Mouse (Mus musculus) regulatory T cell (primary cell): ENCODE results near the gene Pde11a.

ENCODE experiments used
- in situ Hi-C: fragments of 300-600 bp; cut with MboI, MseI; formaldehyde crosslinking; loops from one replicate; pipeline ENCODE4 v1.15.1; 2025; ENCODE audit warnings: high pct_unique_total_duplicates

Gene Pde11a

GRCm38 (mm10) chr2:76058661-76059467, 279.7 kb downstream of the Pde11a start:
- in situ Hi-C loops = no loop called here

- in situ Hi-C loops = no loop called here
Observed at GRCm38 (mm10) chr2:76057555-76057954, 281.0 kb downstream of the Pde11a start.

GRCm38 (mm10) chr2:76053748-76054331, 284.7 kb downstream of the Pde11a start:
- in situ Hi-C loops = no loop called here

GRCm38 (mm10) chr2:76052897-76053505, 285.6 kb downstream of the Pde11a start:
- in situ Hi-C loops = no loop called here

- in situ Hi-C loops = no loop called here
Observed at GRCm38 (mm10) chr2:76051385-76051784, 287.2 kb downstream of the Pde11a start.

GRCm38 (mm10) chr2:76050911-76051310, 287.7 kb downstream of the Pde11a start:
- in situ Hi-C loops = no loop called here

- in situ Hi-C loops = no loop called here
Observed at GRCm38 (mm10) chr2:76050092-76050491, 288.5 kb downstream of the Pde11a start.

GRCm38 (mm10) chr2:76049529-76049928, 289.0 kb downstream of the Pde11a start:
- in situ Hi-C loops = no loop called here

- in situ Hi-C loops = no loop called here
Observed at GRCm38 (mm10) chr2:76047740-76048139, 290.8 kb downstream of the Pde11a start.

- in situ Hi-C loops = no loop called here
Observed at GRCm38 (mm10) chr2:76042210-76042609, 296.4 kb downstream of the Pde11a start.

GRCm38 (mm10) chr2:76040116-76040515, 298.5 kb downstream of the Pde11a start:
- in situ Hi-C loops = no loop called here

GRCm38 (mm10) chr2:76030080-76030479, 308.5 kb downstream of the Pde11a start:
- in situ Hi-C loops = no loop called here

GRCm38 (mm10) chr2:76029081-76029901, 309.3 kb downstream of the Pde11a start:
- in situ Hi-C loops = no loop called here

- in situ Hi-C loops = no loop called here
Observed at GRCm38 (mm10) chr2:76016890-76017289, 321.7 kb downstream of the Pde11a start.

- in situ Hi-C loops = no loop called here
Observed at GRCm38 (mm10) chr2:76016136-76016535, 322.4 kb downstream of the Pde11a start.

GRCm38 (mm10) chr2:76015460-76015859, 323.1 kb downstream of the Pde11a start:
- in situ Hi-C loops = no loop called here

- in situ Hi-C loops = no loop called here
Observed at GRCm38 (mm10) chr2:76014659-76015058, 323.9 kb downstream of the Pde11a start.

GRCm38 (mm10) chr2:76006194-76006593, 332.4 kb downstream of the Pde11a start:
- in situ Hi-C loops = no loop called here

GRCm38 (mm10) chr2:76002899-76003298, 335.7 kb downstream of the Pde11a start:
- in situ Hi-C loops = no loop called here

GRCm38 (mm10) chr2:76001392-76001791, 337.2 kb downstream of the Pde11a start:
- in situ Hi-C loops = no loop called here

GRCm38 (mm10) chr2:75999636-76000035, 338.9 kb downstream of the Pde11a start:
- in situ Hi-C loops = loop anchor here (5.0 kb wide), 1 partner anchor 73 kb away; no protein-coding TSS in a partner anchor

- in situ Hi-C loops = loop anchor here (5.0 kb wide), 1 partner anchor 74 kb away; no protein-coding TSS in a partner anchor
Observed at GRCm38 (mm10) chr2:75998692-75999091, 339.9 kb downstream of the Pde11a start.
